Mouse (Mus musculus): ENCODE results near the gene Gm20388.

The Gm20388 gene

DNA sequence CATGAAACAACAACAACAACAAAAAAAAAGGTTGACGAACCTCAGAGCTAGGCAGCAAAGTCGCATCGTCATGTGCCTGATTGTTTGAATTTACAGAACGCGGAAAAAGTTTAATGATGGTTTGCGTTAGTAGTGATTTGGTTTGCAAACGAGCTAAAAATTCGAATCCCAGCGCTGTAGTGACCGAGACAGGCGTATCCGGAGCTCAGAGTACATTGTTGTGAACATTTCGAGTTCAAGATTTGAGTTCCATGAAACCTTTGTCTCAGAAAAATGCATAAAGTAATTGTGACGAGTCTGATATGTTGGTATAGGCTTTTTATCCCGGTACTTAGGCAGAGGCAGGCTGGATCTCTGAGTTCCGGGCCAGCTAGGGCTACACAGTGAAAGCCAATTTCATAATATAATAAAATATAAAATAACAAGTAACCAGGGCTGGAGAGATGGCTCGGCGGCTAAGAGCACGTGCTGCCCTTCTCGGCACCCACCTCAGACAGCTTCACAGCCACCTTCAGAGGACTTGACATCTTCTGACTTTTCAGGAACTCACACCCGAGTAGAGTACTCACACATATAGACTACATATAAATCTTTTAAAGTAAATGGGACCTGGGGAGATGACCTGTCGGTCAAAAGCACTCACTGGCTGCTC is 3132.5 kb downstream of the Gm20388 start:
- in situ Hi-C loops (cut with MboI, MseI), result loop anchor here (25.0 kb wide), 1 partner anchor 519 kb away; no protein-coding TSS in a partner anchor

DNA sequence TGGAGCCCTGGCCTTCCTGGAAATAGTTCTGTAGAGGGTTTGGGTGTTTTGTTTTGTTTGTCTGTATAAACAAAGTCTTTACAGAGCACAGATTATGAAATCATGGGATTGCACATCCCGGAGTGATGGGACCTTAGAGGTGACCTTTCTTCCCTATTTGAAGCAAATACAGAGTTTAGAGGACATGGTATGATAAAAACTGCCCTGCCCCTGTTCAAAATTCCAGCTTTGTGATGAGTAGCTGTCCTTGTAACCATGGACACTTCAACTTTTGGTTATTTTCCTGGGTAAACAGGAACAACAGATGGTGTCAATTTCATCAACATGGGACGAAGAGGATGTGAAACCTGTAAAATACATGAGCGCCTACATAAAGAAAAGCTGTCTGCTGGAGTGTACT is 3133.3 kb downstream of the Gm20388 start:
- in situ Hi-C loops (cut with MboI, MseI), result loop anchor here (25.0 kb wide), 1 partner anchor 518 kb away; no protein-coding TSS in a partner anchor

DNA sequence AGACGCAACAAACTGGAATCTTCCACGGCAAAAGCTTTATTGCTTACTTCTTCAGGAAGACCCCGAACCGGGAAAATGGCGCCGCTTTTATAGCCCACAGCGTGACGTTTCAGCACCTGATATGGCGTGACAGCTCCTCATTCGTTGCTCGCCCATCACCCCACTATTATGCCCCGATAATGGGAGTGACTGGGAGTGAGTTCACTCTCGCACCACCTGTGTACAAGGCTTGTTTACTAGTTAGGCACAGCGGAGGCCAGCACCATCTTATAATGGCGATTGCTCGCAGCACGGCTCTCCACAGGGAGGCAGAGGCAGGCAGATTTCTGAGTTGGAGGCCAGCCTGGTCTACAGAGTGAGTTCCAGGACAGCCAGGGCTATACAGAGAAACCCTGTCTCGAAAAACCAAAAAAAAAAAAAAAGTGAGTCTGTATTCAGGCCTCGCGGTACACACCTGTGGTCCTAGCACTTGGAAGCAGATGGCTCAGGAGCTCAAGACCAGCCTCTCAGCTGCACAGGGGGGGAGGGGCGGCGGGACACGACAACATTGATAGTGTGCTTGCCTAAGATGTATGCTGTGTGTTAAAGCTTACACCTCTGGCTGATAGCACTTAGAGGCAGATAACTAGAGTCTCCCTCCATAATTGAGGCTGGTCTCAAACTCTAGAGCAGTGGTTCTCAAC is 3134.2 kb downstream of the Gm20388 start:
- in situ Hi-C loops (cut with MboI, MseI), result loop anchor here (25.0 kb wide), 1 partner anchor 517 kb away; no protein-coding TSS in a partner anchor

DNA sequence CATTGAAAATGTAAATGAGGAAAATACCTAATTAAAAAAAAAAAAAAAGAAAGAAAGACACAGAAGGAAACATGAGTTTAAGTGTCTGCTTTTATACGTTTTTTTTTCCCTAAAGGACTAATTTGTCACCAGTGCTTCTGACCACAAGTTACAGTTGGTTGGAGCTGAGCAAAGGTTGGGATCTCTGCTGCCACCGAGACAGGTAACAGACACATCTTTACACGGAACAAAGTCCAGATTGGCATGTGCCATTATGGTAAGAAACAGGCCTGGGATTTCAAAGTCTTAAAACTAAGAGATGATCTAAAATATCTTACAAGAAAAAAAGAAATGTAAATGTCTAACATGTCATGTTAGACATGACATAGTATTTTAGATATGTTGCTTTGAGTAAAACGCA is 3136.1 kb downstream of the Gm20388 start:
- in situ Hi-C loops (cut with MboI, MseI), result loop anchor here (25.0 kb wide), 1 partner anchor 516 kb away; no protein-coding TSS in a partner anchor

DNA sequence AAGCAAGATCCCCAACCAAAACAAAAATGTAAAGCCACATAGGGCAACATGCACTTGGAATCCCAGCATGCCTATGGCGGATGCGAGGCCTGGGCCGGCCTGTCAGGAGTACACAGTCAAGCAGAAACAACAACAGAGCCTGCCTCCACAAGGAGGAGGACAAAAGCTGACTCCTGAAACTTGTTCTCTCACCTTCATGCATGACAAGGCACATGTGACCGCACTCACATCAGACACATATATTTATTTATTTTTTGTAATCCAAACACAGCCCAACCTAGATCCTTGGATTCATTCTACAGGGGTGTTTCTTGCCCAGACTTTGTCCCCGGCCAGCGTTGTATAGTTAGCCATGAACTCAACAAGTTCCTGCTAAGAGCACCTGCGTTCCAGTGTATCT is 3137.2 kb downstream of the Gm20388 start:
- in situ Hi-C loops (cut with MboI, MseI), result loop anchor here (25.0 kb wide), 1 partner anchor 514 kb away; no protein-coding TSS in a partner anchor

DNA sequence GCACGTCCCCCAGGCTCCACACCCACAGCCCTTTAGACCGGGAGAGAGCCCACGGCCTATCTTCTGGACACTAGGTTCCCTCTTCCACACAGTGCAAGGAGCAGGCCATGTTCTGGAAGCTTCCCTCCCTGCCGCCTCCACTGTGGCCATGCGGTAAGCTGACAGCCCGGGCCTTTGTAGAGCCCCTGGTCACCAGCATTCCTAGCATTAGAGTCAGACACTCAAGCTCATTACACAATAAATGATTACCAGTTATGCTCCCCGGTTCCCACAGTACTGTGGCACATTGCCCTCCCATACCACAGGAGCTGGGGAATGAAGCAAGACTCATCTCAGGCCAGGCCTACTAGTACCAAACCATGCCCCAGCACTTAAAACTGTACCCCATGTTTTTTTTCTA is 3137.8 kb downstream of the Gm20388 start:
- in situ Hi-C loops (cut with MboI, MseI), result loop anchor here (25.0 kb wide), 1 partner anchor 514 kb away; no protein-coding TSS in a partner anchor

DNA sequence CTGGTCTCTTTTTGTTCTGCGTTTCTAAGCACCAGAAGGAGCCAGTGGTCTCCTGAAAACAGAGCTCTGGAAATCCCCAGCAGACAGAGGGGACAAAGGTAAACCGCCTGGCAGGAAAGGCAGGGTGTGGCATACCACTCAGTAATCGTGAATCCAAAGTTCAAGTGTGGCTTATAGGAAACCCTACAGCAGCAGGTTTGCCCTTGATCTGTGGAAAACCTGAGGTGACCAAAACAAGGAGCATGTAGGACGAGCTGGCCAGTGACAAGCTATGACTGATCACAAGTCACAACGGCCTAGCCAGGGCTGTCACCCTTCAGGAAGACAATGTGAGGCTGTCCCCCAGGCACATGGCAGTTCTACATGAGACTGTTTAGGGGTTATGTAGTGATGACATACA is 3140.8 kb downstream of the Gm20388 start:
- in situ Hi-C loops (cut with MboI, MseI), result no loop called here

DNA sequence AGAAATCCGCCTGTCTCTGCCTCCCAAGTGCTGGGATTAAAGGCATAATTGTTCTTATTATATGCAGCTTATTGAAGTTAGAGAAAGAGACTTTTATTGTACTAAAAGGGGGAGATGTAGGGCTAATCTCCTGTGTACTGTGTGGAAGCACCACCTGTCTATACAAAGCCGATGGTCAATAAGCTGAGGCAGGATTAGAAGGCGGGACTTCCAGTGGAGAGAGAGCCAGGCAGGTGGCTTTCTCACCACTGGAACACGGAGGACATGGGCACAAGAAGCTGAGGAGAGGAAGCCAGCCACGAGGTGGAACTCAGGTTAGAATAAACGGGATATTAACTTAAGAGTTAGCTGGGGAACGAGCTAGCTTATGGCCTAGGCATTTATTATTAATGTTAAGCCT is 3152.1 kb downstream of the Gm20388 start, which contains the start of gene Spg7:
Gene Spg7 (plus strand): TSS at position 222 of the 400 bp plus-strand sequence.
- in situ Hi-C loops (cut with MboI, MseI), result no loop called here

DNA sequence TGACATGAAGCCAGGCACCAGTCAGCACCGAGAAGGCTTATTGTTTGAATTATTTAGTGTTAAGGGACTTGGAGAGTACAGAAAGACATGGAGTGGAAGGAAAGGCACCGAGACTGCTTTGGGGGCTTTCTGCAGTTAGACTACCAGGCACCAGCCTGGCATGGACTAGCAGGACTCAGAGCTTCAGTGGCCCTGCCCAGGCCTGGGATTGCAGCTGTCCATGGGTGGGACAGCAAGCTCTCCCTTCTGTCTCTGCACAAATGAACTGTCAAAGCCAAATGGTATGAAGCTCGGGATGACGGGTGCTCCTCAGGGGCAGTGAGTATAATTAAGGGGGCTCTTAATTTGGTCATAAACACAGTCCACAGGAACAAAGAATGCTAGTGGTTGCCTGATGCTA is 3153.4 kb downstream of the Gm20388 start:
- in situ Hi-C loops (cut with MboI, MseI), result no loop called here

DNA sequence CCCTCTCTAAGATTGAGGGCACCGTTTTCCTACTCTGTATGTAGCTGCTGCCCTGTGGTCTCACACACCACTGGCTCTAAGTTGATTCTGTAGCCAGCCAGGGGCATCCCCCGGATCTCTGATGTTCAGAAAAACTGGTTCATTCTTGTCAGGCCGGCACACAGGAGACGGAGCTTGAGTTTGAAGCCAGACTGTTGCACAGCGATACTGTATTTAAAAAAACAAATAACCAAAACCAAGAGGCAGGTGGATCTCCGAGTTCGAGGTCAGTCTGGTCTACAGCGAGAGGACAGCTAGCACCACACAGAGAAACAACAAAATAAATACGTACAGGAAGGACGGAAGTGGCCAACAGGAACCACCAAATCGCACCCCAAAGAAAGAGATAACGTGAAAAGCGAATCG is 3154.2 kb downstream of the Gm20388 start:
- in situ Hi-C loops (cut with MboI, MseI), result no loop called here

DNA sequence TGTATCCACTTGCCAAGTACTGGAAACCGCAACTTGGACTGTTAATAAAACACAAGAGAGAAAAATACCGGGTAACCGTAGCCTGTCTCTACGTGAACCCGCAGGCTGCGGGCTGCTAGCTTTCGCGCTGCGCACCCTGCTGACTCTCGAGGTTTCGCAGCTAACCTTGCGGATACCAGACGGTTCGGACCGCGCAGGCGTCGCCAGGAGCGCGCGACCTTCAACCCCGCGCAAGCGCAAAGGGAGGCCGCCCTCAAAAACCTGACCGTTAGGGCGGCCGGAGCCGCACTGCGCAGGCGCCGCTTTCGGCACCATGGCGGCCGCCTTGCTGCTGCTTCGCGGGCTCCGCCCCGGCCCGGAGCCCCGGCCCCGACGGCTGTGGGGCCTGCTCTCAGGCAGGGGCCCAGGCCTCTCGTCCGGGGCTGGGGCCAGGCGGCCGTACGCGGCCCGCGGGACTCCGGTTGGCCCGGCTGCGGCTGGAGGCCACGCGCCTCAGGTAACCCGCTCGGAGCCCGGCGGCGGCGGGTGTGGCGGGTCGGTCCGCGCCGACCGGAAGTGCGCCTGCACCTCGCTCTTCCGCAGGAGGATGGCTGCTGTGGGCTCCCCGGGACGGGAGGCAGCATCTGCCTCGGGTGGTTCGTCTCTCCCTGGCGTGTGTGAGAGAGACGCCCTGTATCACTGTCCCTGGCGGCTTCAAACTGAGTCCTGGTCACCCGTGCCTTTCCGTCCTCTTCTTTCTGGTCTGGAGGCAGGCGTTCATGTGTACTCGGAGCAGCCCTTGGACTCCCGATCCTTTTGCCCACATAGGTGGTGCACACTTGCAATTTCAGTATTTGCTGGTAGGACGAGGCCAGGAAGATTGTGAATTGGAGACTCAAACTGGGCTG is 3154.8 kb downstream of the Gm20388 start:
- in situ Hi-C loops (cut with MboI, MseI), result no loop called here

DNA sequence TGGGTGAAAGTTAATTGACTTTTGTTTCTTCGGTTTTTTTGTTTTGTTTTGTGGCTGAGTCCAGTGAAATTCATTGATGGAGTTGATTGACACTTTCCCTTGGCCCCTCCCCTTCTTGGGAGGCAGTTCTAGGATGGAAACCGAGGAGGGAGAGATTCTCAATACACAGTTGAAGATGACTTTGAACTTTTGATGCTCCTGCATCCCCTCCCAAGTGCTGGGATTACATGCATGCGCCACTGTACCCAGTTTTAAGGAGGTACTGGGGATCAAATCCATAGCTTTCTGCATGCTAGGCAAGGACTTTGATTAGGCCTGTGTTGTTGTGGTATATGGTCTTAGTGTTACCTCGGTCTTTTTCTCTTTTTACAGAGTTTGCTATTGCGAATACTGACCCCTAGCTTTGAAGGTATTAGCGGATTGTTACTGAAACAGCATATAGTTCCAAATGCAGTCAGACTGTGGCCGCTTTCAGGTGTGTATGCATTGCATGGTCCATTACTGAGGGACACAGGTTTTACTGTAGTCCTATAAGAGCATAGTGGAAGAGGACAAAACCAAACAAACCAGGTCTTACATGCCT is 3155.6 kb downstream of the Gm20388 start:
- in situ Hi-C loops (cut with MboI, MseI), result no loop called here

DNA sequence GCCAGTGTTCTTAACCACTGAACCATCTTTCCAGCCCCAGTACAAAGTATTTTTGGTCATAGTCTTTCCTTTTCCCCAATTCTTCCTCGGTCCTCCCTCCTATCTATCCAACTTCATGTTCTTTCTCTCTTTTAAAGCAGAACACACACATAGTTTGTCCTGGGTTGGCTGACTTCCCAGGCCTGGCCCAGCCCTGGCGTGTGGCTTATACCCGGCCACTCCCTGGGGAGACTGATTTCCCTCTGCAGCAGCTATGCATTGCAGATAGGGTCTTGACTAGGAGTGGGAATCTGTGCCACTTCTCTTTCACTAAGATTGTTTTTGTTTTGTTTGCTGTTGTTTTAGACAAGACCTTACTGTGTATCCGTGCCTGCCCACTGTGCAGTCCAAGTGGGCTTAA is 3160.5 kb downstream of the Gm20388 start:
- in situ Hi-C loops (cut with MboI, MseI), result no loop called here

DNA sequence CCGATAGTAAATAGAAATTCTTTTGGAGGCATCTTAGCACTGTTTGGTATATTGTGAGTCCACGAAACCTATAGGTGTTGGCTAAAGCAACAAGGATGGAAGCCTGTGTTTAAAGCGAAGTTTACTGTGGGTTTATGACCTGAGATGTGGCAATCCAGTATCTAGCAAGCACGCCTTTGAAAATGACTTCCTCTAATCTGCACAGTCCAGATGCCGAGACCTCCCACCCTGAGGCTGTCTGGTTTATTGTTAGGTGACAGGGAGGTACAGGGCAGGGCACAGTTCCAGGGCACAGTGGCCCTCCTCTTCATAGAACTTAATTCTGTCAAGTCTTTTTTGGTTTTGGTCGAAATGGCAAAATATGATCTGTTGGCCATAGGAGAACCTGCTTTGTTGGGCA is 3166.6 kb downstream of the Gm20388 start:
- in situ Hi-C loops (cut with MboI, MseI), result no loop called here

DNA sequence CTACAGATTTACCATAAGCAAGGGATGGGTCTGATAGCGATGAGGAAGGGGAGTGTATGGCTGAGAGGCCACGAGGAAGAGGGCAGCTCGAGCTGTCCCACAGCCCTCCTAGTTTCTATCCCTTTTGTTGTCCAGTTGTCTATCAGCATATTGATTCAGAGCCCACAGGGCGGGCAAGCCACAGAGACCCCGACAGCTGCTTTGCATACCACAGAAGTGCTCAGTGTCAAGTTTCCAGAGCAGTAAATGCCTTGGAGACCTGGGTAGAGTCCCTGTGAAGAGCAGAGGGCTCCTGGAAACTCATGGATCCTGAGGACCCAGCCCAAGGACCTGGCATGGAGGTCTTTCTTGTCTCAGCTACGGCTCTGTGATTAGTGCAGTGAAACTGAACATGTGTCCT is 3172.4 kb downstream of the Gm20388 start:
- in situ Hi-C loops (cut with MboI, MseI), result no loop called here

DNA sequence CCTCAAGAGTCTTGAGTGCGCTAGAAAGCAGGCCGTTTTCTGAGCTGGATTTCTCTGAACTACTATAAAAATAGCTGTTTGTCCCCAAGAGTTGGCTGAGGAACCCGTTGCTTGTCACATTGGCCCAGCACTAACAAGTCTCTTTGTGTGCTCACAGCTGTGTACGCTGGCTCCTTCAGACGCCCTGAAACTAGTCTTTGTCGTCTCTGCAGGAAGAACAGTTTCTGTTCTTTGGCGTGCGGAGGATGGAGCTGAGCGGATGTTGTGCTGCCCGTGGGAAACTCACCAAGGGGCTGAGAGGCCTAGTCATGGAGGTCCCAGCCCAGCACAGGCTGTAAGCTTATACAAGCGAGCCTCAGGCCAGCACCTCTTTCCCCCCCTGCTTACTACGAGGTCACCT is 3173.0 kb downstream of the Gm20388 start:
- in situ Hi-C loops (cut with MboI, MseI), result no loop called here

DNA sequence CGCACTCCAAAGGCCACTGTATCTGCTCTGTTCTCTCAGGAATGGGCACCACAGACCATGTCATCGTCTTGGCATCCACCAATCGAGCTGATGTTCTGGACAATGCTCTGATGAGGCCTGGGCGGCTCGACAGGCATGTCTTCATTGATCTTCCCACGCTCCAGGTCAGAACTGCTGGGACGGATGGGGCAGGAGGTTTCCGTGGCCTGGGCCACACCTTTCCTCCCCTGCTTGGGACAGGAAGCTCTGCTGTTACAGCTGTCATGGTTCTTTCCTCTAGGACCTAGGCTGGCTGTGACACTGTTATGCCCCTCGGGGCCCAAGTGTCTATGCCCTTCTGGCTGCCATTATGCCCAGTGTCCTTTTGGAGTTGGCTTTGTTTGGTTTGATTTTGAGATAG is 3176.6 kb downstream of the Gm20388 start:
- in situ Hi-C loops (cut with MboI, MseI), result no loop called here

DNA sequence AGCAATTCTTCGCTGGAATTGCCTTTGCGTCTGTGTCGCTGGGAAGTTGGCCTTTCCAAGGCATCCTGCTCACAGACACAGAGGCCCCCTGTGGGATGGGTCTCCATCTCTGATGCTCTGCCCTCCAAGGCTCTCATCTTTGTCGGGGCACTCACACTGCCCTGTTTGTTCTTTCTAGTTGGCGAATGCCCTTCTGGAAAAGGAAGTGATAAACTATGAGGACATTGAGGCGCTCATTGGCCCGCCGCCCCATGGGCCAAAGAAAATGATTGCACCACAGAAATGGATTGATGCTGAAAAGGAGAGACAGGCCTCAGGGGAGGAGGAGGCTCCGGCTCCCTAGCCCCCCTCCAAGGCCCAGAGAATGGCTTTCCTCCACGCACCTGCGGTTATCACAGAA is 3186.6 kb downstream of the Gm20388 start:
- in situ Hi-C loops (cut with MboI, MseI), result no loop called here

DNA sequence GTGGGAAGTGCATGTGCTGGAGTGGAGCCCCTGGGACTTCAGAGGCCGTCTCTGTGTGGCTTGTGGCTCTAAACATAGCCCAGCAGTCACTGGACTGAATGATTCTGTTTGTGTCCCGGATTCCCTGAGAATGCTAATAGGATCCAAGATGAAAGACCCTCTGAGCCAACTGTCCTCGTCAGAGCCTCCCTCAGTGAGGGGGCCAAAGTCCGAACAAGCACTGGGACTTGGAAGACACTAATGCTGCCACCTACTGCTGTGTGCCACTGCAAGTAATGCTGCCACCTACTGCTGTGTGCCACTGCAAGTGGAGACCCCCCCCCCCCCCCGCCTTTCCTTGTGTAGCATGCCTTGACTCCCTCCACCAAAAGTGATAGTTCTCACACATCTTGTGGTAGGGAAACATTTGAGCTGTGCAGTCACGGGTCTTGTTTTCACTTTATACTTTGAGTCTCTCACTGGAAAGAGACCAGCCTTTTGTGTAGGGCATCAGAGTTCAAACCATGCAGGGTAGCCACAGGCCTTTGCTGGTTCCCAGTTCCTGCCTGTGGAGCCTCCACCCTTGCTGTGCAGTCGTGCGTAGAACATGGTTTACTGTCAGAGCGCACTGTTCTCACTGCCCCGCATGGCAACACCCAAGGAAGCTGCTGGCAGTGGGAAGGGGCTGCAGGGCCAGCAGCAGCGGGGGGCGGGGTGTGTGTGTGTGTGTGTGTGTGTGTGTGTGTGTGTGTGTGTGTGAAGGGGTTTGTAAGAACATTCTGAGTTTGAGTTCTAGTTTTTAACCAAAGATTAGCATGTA is 3187.3 kb downstream of the Gm20388 start:
- in situ Hi-C loops (cut with MboI, MseI), result no loop called here

DNA sequence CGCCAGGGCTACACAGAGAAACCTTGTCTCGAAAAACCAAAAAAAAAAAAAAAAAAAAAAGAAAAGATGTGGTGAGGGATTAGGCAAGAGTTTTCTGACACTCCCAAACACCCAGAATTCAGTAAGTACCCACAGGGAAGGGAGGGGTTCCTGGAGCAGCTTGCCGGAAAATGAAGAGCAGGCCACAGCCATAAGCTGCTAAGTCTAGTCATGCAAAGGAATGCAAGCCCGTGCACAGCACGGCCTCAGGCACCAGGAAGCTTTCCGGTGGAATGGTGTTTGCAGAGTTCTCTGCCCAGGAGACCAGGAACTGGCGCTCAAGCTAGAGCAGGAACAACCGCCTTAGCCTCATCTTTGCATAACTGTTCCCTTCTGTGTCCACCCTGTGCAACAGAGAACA is 3189.6 kb downstream of the Gm20388 start:
- in situ Hi-C loops (cut with MboI, MseI), result loop anchor here (5.0 kb wide), 1 partner anchor 533 kb away; the partner anchor contains the start of gene Cdt1

DNA sequence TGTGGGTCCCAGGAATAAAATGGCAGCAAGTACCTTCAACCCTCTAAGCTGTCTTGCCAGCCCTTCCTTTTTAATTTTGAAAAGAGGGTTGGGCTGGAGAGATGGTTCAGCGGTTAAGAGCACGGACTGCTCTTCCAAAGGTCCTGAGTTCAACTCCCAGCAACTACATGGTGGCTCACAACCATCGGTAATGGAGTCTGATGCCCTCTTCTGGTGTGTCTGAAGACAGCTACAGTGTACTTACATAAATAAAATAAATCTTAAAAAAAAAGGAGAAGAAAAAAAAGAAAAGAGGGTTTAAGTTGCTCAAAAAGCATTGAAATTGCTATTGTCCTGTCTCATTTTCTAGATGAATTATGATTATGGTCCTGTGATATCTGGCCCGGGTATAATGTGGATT is 3190.6 kb downstream of the Gm20388 start:
- in situ Hi-C loops (cut with MboI, MseI), result loop anchor here (5.0 kb wide), 1 partner anchor 534 kb away; the partner anchor contains the start of gene Cdt1

Data from T-helper 1 cell (primary cell).